Mouse (Mus musculus): ENCODE measurements around the gene Them4.

DNA sequence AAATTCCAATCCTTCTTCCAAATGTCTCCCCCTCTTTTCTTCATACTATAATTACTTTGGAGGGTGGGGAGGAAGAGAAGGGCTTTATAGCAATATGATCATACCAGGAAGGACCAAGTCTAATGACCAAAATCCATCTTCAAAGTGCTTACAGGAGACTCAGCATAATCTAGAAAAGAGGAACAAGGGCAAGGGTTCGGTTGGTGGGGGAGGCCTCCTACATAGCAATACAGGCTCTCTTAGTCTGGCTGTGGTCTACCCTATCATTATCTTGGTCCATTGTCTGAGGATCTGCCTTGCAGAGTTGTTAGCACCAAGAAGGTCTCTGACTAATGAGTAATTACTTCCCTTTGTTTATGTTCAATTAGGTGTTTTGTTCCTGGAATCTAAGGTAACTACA lies 4.4 kb upstream of the Them4 start:
- TF ChIP-seq CTCF (IDR thresholded peaks at IDR 0.05; ENCODE audit: insufficient read depth, low read length) (no peak), POLR2A (IDR thresholded peaks at IDR 0.05; ENCODE audit: borderline replicate concordance, extremely low read depth, low read depth, low read length) (no peak)
